8 mouse cellular contexts compared by ENCODE assay signal in genomic region chr6:29985504-29985903, GRCm38 (mm10).
DNase-seq lines count a peak whose midpoint lies in the region; ATAC-seq and TF ChIP-seq lines count a peak whose summit lies in the region.

No protein-coding gene starts in this region.

- H3K4me3 ChIP-seq in cerebellum, adult 2 months (replicated peaks; ENCODE audit: insufficient read depth, low read depth, low read length): peak overlapping the region; percentile 53
- H3K4me3 ChIP-seq in megakaryocyte, embryonic 14.5 days (replicated peaks): peak overlapping the region; percentile 94
- H3K4me3 ChIP-seq in limb, embryonic 13.5 days: peak overlapping the region; percentile 57
- H3K4me3 ChIP-seq in stomach, embryonic 14.5 days (ENCODE audit: low read depth, low read length): peak overlapping the region; percentile 60

- no peak for TF ChIP-seq CTCF in cerebellum, adult 2 months (IDR thresholded peaks at IDR 0.05; ENCODE audit: borderline replicate concordance, insufficient read depth, low read depth, low read length)

- 3% methylated on average over 14 of the region's 14 CpGs for WGBS in cerebellum, adult 2 months
- WGBS in limb, embryonic 13.5 days: 2% methylated on average over 14 of the region's 14 CpGs
- under 1% methylated on average over 14 of the region's 14 CpGs for WGBS in stomach, embryonic 14.5 days

- H3K9me3 ChIP-seq in megakaryocyte, embryonic 14.5 days: no peaks in the 10 kb centered on the region
- 0 out of 2 replicates have a peak, but pooled peaks cover 2% of the 10 kb centered on the region for H3K9me3 ChIP-seq in limb, embryonic 13.5 days
- no peaks in the 10 kb centered on the region for H3K9me3 ChIP-seq in stomach, embryonic 14.5 days (ENCODE audit: control insufficient read depth, low read depth, low read length)

- H3K9ac ChIP-seq in limb, embryonic 13.5 days: peak overlapping the region; percentile 69
- H3K9ac ChIP-seq in stomach, embryonic 14.5 days (replicated peaks; ENCODE audit: low read depth, low read length): peak overlapping the region; percentile 25; the same call in 1 of the 2 replicates

- no peaks in the 10 kb centered on the region for H3K4me1 ChIP-seq in cerebellum, adult 2 months (ENCODE audit: control insufficient read depth, insufficient read depth, low read length)
- H3K4me1 ChIP-seq in megakaryocyte, embryonic 14.5 days: peaks cover 49% of the 10 kb centered on the region
- peaks cover 9% of the 10 kb centered on the region for H3K4me1 ChIP-seq in limb, embryonic 13.5 days
- H3K4me1 ChIP-seq in stomach, embryonic 14.5 days (ENCODE audit: control insufficient read depth, insufficient read depth, low read length): no peaks in the 10 kb centered on the region

- DNase-seq in cerebellum, adult 2 months: no peak
- DNase-seq in cerebellum, postnatal 14 days: no peak
- DNase-seq in T-cell, adult 2 months (ENCODE audit: low spot score): no peak
- DNase-seq in MN1 (ENCODE audit: low spot score): no peak

- ATAC-seq in megakaryocyte, adult 5-6 weeks (ENCODE audit: poor library complexity, severe bottlenecking): no peak
- peak; percentile 29; the same call in 1 of the 2 replicates for ATAC-seq in limb, embryonic 13.5 days (ENCODE audit: low FRiP score, low read depth)
- ATAC-seq in stomach, embryonic 14.5 days (ENCODE audit: insufficient number of reproducible peaks, insufficient read depth, low FRiP score, low read depth): 0 out of 2 replicates have a peak, but pooled peaks have one; percentile 3

- H3K27ac ChIP-seq in cerebellum, adult 2 months (ENCODE audit: insufficient read depth, low read length): no peak overlapping the region
- H3K27ac ChIP-seq in limb, embryonic 13.5 days: peak overlapping the region; percentile 23; the same call in 1 of the 2 replicates
- H3K27ac ChIP-seq in stomach, embryonic 14.5 days (ENCODE audit: low read length): 0 out of 2 replicates have a peak overlapping the region, but pooled peaks have one; percentile 2

- TF ChIP-seq POLR2A in cerebellum, adult 2 months (IDR thresholded peaks at IDR 0.05; ENCODE audit: borderline replicate concordance, insufficient read depth, low read length): no peak

- no peaks in the 10 kb centered on the region for H3K36me3 ChIP-seq in megakaryocyte, embryonic 14.5 days (replicated peaks; ENCODE audit: low read length)
- H3K36me3 ChIP-seq in limb, embryonic 13.5 days: no peaks in the 10 kb centered on the region
- H3K36me3 ChIP-seq in stomach, embryonic 14.5 days (ENCODE audit: control insufficient read depth, insufficient read depth, low read length): no peaks in the 10 kb centered on the region

- H3K4me2 ChIP-seq in limb, embryonic 13.5 days (replicated peaks): peak overlapping the region; percentile 81
- peak overlapping the region; percentile 86 for H3K4me2 ChIP-seq in stomach, embryonic 14.5 days (replicated peaks; ENCODE audit: low read depth, low read length)

- H3K27me3 ChIP-seq in cerebellum, adult 2 months (ENCODE audit: control insufficient read depth, insufficient read depth, low read length): no peaks in the 10 kb centered on the region
- H3K27me3 ChIP-seq in megakaryocyte, embryonic 14.5 days (replicated peaks): peaks cover 3% of the 10 kb centered on the region
- peaks cover 15% of the 10 kb centered on the region for H3K27me3 ChIP-seq in limb, embryonic 13.5 days
- no peaks in the 10 kb centered on the region for H3K27me3 ChIP-seq in stomach, embryonic 14.5 days (ENCODE audit: control insufficient read depth, insufficient read depth, low read length)
